Mouse (Mus musculus): ENCODE measurements at regions not wholly inside any gene's neighbourhood (a gene's known extent, or its start where the extent isn't known, plus 50 kb on each side); places are given as distances from the start of the nearest gene placed in this dataset.

DNA sequence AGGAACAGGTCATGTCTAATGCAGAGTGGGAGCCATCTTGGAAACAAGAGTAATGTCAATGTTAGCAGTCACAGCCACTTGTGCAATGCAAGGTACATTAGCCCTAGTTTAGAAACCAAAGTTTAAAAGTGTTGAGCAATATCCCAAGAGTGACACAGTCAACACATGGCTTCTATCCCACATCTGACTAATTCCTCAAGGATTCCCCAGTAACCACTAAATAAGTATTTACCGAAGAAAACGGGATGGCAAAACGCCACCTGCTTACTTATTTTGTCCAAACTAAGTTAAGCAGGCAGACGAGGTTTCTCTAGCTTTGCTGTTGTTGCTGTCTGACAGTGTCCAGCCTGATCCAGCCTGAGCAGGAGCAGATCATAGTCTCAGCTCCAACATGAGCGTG is 67.1 kb upstream of the Id4 start:
- DNase-seq = no peak

- DNase-seq = no peak
Measured at GRCm38 (mm10) chr13:48207824-48208223, 53.2 kb upstream of the Id4 start.

Data from kidney, postnatal 36 days (tissue).